Mouse (Mus musculus): ENCODE results near the gene Fgl2. TPM values are rescaled to one million over a fixed set of nuclear protein-coding genes. Genes with fewer than 3 reads are reported as not detected.

Fgl2 gene
- total and polyA plus RNA-seq, 3 experiments: 0.41 to 10.4 (median 0.59) TPM

GRCm38 (mm10) chr5:21386432-21386831 lies 14.0 kb downstream of the Fgl2 start (continued):
- TF ChIP-seq IRF4 (IDR thresholded peaks at IDR 0.05; ENCODE audit: low read depth, low read length) (peak; percentile 60), JUN (IDR thresholded peaks at IDR 0.05; ENCODE audit: insufficient read depth, low read depth, low read length) (no peak), SIN3A (IDR thresholded peaks at IDR 0.05; ENCODE audit: low read length) (no peak), CHD2 (IDR thresholded peaks at IDR 0.05; ENCODE audit: low read length) (no peak), POLR2AphosphoS2 (IDR thresholded peaks at IDR 0.05; ENCODE audit: low read depth, low read length) (no peak), UBTF (IDR thresholded peaks at IDR 0.05; ENCODE audit: low read depth, low read length) (no peak), MXI1 (IDR thresholded peaks at IDR 0.05; ENCODE audit: low read depth, low read length) (no peak), KAT2A (IDR thresholded peaks at IDR 0.05; ENCODE audit: insufficient replicate concordance, low read length) (no peak), TCF12 (IDR thresholded peaks at IDR 0.05; ENCODE audit: low read depth, low read length) (0 out of 2 replicates have a peak, but pooled peaks have one; percentile 32), EP300 (IDR thresholded peaks at IDR 0.05; ENCODE audit: low read length) (peak; percentile 56), ZNF384 (IDR thresholded peaks at IDR 0.05; ENCODE audit: low read depth, low read length) (no peak)

- Histone ChIP-seq H3K4me1 (ENCODE audit: control insufficient read depth in 1 of 2, insufficient read depth in 2 of 2) (peaks cover 13 to 47% of the 10 kb centered on the region in 2 experiments; a peak in 3 of 4 replicates), H3K4me2 (ENCODE audit: insufficient read depth, low read depth, poor library complexity, severe bottlenecking) (no peak overlapping the region), H3K4me3 (replicated peaks in 1 of 3; ENCODE audit: low read depth in 2 of 3, low read length in 2 of 3, poor library complexity in 1 of 3) (no peak overlapping the region), H3K27ac (ENCODE audit: insufficient read depth, low read depth) (no peak overlapping the region), H3K9ac (ENCODE audit: insufficient read depth, low read depth) (no peak overlapping the region), H3K36me3 (replicated peaks in 1 of 2; ENCODE audit: control insufficient read depth in 1 of 2, insufficient read depth in 1 of 2, low read length in 1 of 2) (no peaks in the 10 kb centered on the region), H3K27me3 (replicated peaks) (no peaks in the 10 kb centered on the region), H3K79me2 (replicated peaks; ENCODE audit: control insufficient read depth, extremely low read depth, insufficient read depth, poor library complexity, severe bottlenecking) (no peaks in the 10 kb centered on the region), H3K9me3 (replicated peaks; ENCODE audit: low read length) (no peaks in the 10 kb centered on the region)
- in situ Hi-C loops (cut with MboI; ENCODE audit: low pct_ligation_motif_present, low pct_unique_long_range_greater_than_20kb, low sequenced_read_pairs): no loop called here
- dilution Hi-C loops (cut with MboI; ENCODE audit: extremely low pct_ligation_motif_present, extremely low pct_unique_long_range_greater_than_20kb, low sequenced_read_pairs): no loop called here
- no peak for DNase-seq (ENCODE audit: extremely low read depth)
- TF ChIP-seq USF1 (IDR thresholded peaks at IDR 0.05; ENCODE audit: low read depth, low read length) (no peak), ETS1 (conservative IDR thresholded peaks at IDR 0.05; ENCODE audit: low read depth, low read length) (no peak), MAZ (IDR thresholded peaks at IDR 0.05; ENCODE audit: low read depth, low read length) (no peak), HCFC1 (IDR thresholded peaks at IDR 0.05; ENCODE audit: low read depth, low read length) (no peak), NELFE (IDR thresholded peaks at IDR 0.05; ENCODE audit: low read depth, low read length) (no peak), CHD1 (IDR thresholded peaks at IDR 0.05; ENCODE audit: low read depth, low read length) (no peak), KAT2A (IDR thresholded peaks at IDR 0.05; ENCODE audit: insufficient replicate concordance, low read length) (no peak), USF2 (conservative IDR thresholded peaks at IDR 0.05; ENCODE audit: low read depth, low read length) (no peak)
Measured at GRCm38 (mm10) chr5:21387340-21387739, 14.9 kb downstream of the Fgl2 start.

GRCm38 (mm10) chr5:21388855-21389254 lies 16.4 kb downstream of the Fgl2 start:
- no peaks in the 10 kb centered on the region for H3K27me3 ChIP-seq (replicated peaks)
- H3K4me1 ChIP-seq (ENCODE audit: control insufficient read depth in 1 of 2, insufficient read depth in 2 of 2): peaks cover 11 to 42% of the 10 kb centered on the region in 2 experiments; a peak in 3 of 4 replicates
- H3K9ac ChIP-seq (ENCODE audit: insufficient read depth, low read depth): no peak overlapping the region
- H3K4me3 ChIP-seq (replicated peaks in 1 of 3; ENCODE audit: low read depth in 2 of 3, low read length in 2 of 3, poor library complexity in 1 of 3): no peak overlapping the region
- DNase-seq (ENCODE audit: extremely low read depth): peak; percentile 45
- no peaks in the 10 kb centered on the region for H3K79me2 ChIP-seq (replicated peaks; ENCODE audit: control insufficient read depth, extremely low read depth, insufficient read depth, poor library complexity, severe bottlenecking)
- in situ Hi-C loops (cut with MboI; ENCODE audit: low pct_ligation_motif_present, low pct_unique_long_range_greater_than_20kb, low sequenced_read_pairs): no loop called here
- no peak overlapping the region for H3K27ac ChIP-seq (ENCODE audit: insufficient read depth, low read depth)
- H3K9me3 ChIP-seq (replicated peaks; ENCODE audit: low read length): no peaks in the 10 kb centered on the region
- H3K36me3 ChIP-seq (replicated peaks in 1 of 2; ENCODE audit: control insufficient read depth in 1 of 2, insufficient read depth in 1 of 2, low read length in 1 of 2): no peaks in the 10 kb centered on the region
- dilution Hi-C loops (cut with MboI; ENCODE audit: extremely low pct_ligation_motif_present, extremely low pct_unique_long_range_greater_than_20kb, low sequenced_read_pairs): no loop called here
- H3K4me2 ChIP-seq (ENCODE audit: insufficient read depth, low read depth, poor library complexity, severe bottlenecking): no peak overlapping the region
- TF ChIP-seq MXI1 (IDR thresholded peaks at IDR 0.05; ENCODE audit: low read depth, low read length) (no peak), HCFC1 (IDR thresholded peaks at IDR 0.05; ENCODE audit: low read depth, low read length) (no peak), ZNF384 (IDR thresholded peaks at IDR 0.05; ENCODE audit: low read depth, low read length) (no peak), JUN (IDR thresholded peaks at IDR 0.05; ENCODE audit: insufficient read depth, low read depth, low read length) (peak; percentile 60; the same call in 1 of the 2 replicates), POLR2AphosphoS2 (IDR thresholded peaks at IDR 0.05; ENCODE audit: low read depth, low read length) (no peak), IRF4 (IDR thresholded peaks at IDR 0.05; ENCODE audit: low read depth, low read length) (peak; percentile 84), TBP (conservative IDR thresholded peaks at IDR 0.05; ENCODE audit: low read depth, low read length) (no peak), KAT2A (IDR thresholded peaks at IDR 0.05; ENCODE audit: insufficient replicate concordance, low read length) (no peak), MAFK (IDR thresholded peaks at IDR 0.05; ENCODE audit: insufficient replicate concordance, low read length) (no peak), ETS1 (conservative IDR thresholded peaks at IDR 0.05; ENCODE audit: low read depth, low read length) (peak; percentile 46), MAZ (IDR thresholded peaks at IDR 0.05; ENCODE audit: low read depth, low read length) (no peak), EP300 (IDR thresholded peaks at IDR 0.05; ENCODE audit: low read length) (peak; percentile 73), SIN3A (IDR thresholded peaks at IDR 0.05; ENCODE audit: low read length) (no peak; the same call in 1 of the 2 replicates), MYC (IDR thresholded peaks at IDR 0.05; ENCODE audit: low read depth, low read length) (0 out of 2 replicates have a peak, but pooled peaks have one; percentile 50), BHLHE40 (IDR thresholded peaks at IDR 0.05; ENCODE audit: low read depth, low read length) (peak; percentile 57), PAX5 (IDR thresholded peaks at IDR 0.05; ENCODE audit: low read length) (no peak), JUND (conservative IDR thresholded peaks at IDR 0.05; ENCODE audit: low read depth, low read length) (peak; percentile 76), MEF2A (IDR thresholded peaks at IDR 0.05; ENCODE audit: borderline replicate concordance, low read depth, low read length) (no peak), TCF12 (IDR thresholded peaks at IDR 0.05; ENCODE audit: low read depth, low read length) (0 out of 2 replicates have a peak, but pooled peaks have one; percentile 33)

Data from CH12.LX (cell line).